Mouse (Mus musculus): Measurements from ENCODE around the gene Ptpra. TPM values are rescaled to one million over a fixed set of nuclear protein-coding genes. Genes with fewer than 3 reads are reported as not detected.
"Not testable (repeated sequence)": the region's sequence is repeated elsewhere in the genome, so short reads cannot be mapped to it uniquely, and the experiment has no call there.

Ptpra gene
- polyA plus RNA-seq, 1 experiment from 2014 or later: 60.7 TPM

DNA sequence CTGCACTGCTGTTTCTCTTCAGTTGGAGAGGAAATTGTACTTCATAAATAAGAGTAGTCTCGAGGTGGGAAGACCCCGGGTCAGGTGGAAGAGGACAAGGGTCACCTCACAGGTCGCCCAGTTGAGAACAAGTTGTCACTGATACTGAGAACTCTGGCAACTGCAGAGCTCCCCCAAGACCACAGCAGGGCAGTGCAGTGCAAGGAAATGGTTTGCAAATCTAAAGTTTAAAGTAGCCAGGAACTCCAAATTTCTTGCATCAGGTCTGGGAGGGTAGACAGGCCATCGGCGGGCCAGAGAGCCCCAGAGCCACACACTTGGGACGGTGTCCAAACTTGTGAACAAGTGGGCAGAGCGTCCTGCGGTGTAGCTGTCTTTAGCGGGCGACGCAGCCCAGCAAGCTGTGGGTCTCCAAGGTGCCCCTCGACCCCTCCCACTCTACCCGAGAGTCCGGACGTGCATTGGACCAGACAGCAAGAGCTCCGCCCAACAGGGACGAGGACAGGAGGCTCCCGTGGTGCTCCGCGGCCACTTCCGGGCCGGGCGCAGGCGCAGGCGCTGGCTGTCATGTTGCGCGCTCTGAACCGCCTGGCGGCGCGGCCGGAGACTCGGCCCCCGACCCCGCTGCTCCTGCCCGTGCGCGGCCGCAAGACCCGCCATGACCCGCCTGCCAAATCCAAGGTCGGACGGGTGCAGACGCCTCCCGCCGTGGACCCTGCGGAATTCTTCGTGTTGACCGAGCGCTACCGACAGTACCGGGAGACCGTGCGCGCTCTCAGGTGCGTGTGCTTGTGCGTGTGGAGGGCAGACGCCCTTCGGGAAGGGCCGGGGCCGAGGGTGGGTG is 113.4 kb downstream of the Ptpra start, which contains the start of gene Mrps26:
Mrps26 (plus strand) TSS at position 531 of the 844 bp plus-strand sequence.
- H3K9me3 ChIP-seq (replicated peaks): no peaks in the 10 kb centered on the region
- peak; percentile 99 for ATAC-seq (replicated peaks; ENCODE audit: insufficient number of reproducible peaks, insufficient read depth, low FRiP score, low read depth)

DNA sequence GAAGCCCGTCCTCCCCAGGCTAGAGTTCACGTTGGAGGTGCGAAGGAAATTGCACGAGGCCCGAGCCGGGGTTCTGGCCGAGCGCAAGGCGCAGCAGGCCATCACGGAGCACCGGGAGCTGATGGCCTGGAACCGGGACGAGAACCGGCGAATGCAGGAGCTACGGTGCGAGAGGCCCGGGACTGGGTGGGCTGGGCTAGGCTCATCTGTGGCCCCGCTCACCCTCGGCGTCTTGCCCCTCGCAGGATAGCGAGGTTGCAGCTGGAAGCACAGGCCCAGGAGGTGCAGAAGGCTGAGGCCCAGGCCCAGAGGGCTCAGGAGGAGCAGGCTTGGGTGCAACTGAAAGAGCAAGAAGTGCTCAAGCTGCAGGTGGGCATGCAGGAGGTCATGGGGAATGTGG is 114.0 kb downstream of the Ptpra start:
- ATAC-seq (replicated peaks; ENCODE audit: insufficient number of reproducible peaks, insufficient read depth, low FRiP score, low read depth): peak; percentile 5; the same call in 1 of the 2 replicates
- peak overlapping the region; percentile 93 for H3K4me2 ChIP-seq
- peaks cover 19% of the 10 kb centered on the region for H3K4me1 ChIP-seq (replicated peaks)
- no peaks in the 10 kb centered on the region for H3K9me3 ChIP-seq (replicated peaks)
- H3K27me3 ChIP-seq: no peaks in the 10 kb centered on the region
- H3K36me3 ChIP-seq: peaks cover 8% of the 10 kb centered on the region; the same call in 1 of the 2 replicates
- WGBS: 1% methylated on average over 23 of the region's 23 CpGs
- peak overlapping the region; percentile 97 for H3K4me3 ChIP-seq
- H3K9ac ChIP-seq: peak overlapping the region; percentile 92
- peak overlapping the region; percentile 88 for H3K27ac ChIP-seq

More for the DNA sequence above, 113.4 kb downstream of the Ptpra start, which contains the start of gene Mrps26:
- Histone ChIP-seq H3K4me2 (peak within 1 kb of the TSS; percentile 93), H3K27me3 (no peaks in the 10 kb centered on the region), H3K4me3 (peak within 1 kb of the TSS; percentile 97), H3K36me3 (peaks cover 9% of the 10 kb centered on the region; the same call in 1 of the 2 replicates), H3K4me1 (replicated peaks) (peaks cover 19% of the 10 kb centered on the region), H3K9ac (peak within 1 kb of the TSS; percentile 92), H3K27ac (peak within 1 kb of the TSS; percentile 88)
- WGBS: under 1% methylated on average over 61 of the region's 61 CpGs

DNA sequence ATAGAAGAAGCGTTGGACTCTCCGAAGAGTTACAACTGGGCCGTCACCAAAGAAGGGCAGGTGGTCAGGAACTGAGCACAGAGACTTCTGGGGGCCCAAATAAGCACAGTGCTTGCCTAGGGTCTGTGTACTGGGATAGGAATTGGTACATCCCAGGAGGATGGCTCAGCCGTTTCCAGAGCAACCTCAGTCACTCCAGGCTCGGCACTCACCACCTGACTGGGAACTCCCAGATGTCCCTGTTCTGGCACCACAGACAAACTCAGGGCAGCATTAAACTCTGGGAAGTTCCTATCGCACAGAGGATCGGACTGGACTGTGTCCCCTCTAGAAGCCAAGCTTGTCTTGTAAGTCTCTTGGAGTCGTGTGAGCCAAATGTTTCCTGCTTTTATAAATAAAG is 114.9 kb downstream of the Ptpra start:
- H3K27me3 ChIP-seq: no peaks in the 10 kb centered on the region
- H3K9me3 ChIP-seq (replicated peaks): no peaks in the 10 kb centered on the region
- H3K27ac ChIP-seq: no peak overlapping the region
- no peak overlapping the region for H3K9ac ChIP-seq
- ATAC-seq (replicated peaks; ENCODE audit: insufficient number of reproducible peaks, insufficient read depth, low FRiP score, low read depth): no peak
- peak overlapping the region; percentile 97; the same call in 1 of the 2 replicates for H3K4me3 ChIP-seq
- peaks cover 8% of the 10 kb centered on the region; the same call in 1 of the 2 replicates for H3K36me3 ChIP-seq
- peak overlapping the region; percentile 93 for H3K4me2 ChIP-seq
- WGBS: 83% methylated on average over 8 of the region's 8 CpGs
- peaks cover 19% of the 10 kb centered on the region for H3K4me1 ChIP-seq (replicated peaks)

DNA sequence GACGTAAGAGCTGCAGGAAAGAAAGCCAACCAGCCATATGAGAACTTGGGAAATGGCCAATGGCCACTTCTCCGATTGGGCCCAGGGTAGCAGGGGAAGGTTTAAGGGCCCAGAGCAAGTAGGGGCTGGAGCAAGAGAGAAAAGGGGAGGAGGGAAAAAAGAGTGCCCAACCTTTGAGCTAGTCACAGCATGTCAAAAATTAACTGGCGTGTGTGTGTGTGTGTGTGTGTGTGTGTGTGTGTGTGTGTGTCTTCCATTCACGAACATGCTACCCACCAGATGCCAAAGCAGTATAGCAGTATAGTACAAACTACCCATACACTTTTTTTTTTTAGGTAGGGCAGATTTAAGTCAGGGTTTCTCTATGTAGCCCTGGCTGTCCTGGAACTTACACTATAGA is 118.8 kb downstream of the Ptpra start:
- H3K9me3 ChIP-seq (replicated peaks): no peaks in the 10 kb centered on the region
- no peak overlapping the region for H3K27ac ChIP-seq
- no peak for ATAC-seq (replicated peaks; ENCODE audit: insufficient number of reproducible peaks, insufficient read depth, low FRiP score, low read depth)
- H3K4me2 ChIP-seq: no peak overlapping the region
- H3K9ac ChIP-seq: no peak overlapping the region
- H3K4me3 ChIP-seq: no peak overlapping the region
- peaks cover 12% of the 10 kb centered on the region; the same call in 1 of the 2 replicates for H3K27me3 ChIP-seq
- H3K36me3 ChIP-seq: peaks cover 8% of the 10 kb centered on the region; the same call in 1 of the 2 replicates
- 77% methylated on average over 4 of the region's 4 CpGs for WGBS
- H3K4me1 ChIP-seq (replicated peaks): peaks cover 12% of the 10 kb centered on the region

DNA sequence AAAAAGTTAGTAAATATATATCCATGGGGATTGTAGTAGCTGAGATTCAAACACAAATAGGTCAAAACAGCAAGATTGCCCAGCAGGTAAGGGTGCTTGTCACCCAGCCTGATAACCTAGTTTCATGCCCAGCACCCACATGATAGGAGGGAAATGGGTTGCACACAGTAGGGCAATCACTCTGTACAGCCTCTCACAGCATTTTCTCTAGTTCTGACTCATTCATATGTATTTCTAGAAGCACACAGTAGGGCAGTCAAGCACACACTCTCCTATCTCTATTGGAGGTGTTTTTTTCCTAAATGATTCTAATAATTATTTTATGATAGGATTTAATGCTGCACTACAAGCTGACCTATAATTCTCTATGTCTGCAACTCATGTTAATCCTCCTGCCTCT is 119.8 kb downstream of the Ptpra start:
- H3K4me3 ChIP-seq: no peak overlapping the region
- ATAC-seq (replicated peaks; ENCODE audit: insufficient number of reproducible peaks, insufficient read depth, low FRiP score, low read depth): no peak
- peaks cover 8% of the 10 kb centered on the region; the same call in 1 of the 2 replicates for H3K36me3 ChIP-seq
- H3K4me2 ChIP-seq: no peak overlapping the region
- H3K9ac ChIP-seq: no peak overlapping the region
- no peaks in the 10 kb centered on the region for H3K9me3 ChIP-seq (replicated peaks)
- no peak overlapping the region for H3K27ac ChIP-seq
- peaks cover 16% of the 10 kb centered on the region for H3K27me3 ChIP-seq
- peaks cover 3% of the 10 kb centered on the region for H3K4me1 ChIP-seq (replicated peaks)

DNA sequence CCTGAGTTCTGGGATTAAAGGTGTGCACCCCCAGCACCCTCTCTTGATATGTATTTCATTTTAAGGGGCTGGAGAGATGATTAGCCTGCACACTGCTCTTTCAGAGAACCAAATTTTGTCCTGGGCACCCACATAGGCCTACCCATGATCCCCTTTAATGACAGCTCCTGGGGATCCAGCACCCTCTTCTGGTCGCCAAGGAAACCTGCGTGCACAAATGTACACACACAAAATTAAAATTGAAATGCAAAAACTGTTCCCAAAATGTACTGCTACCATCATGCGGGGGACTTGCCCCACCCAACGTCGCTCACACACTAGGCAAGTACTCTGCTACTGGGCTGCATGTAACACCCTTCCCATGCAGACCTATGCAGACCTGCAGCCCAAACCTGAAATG is 124.9 kb downstream of the Ptpra start:
- Histone ChIP-seq H3K9me3 (replicated peaks) (no peaks in the 10 kb centered on the region), H3K36me3 (no peaks in the 10 kb centered on the region), H3K4me3 (no peak overlapping the region), H3K27ac (no peak overlapping the region), H3K27me3 (peaks cover 66% of the 10 kb centered on the region), H3K4me2 (no peak overlapping the region), H3K4me1 (replicated peaks) (peaks cover 26% of the 10 kb centered on the region), H3K9ac (no peak overlapping the region)
- no peak for ATAC-seq (replicated peaks; ENCODE audit: insufficient number of reproducible peaks, insufficient read depth, low FRiP score, low read depth)
- 81% methylated on average over 5 of the region's 5 CpGs for WGBS

DNA sequence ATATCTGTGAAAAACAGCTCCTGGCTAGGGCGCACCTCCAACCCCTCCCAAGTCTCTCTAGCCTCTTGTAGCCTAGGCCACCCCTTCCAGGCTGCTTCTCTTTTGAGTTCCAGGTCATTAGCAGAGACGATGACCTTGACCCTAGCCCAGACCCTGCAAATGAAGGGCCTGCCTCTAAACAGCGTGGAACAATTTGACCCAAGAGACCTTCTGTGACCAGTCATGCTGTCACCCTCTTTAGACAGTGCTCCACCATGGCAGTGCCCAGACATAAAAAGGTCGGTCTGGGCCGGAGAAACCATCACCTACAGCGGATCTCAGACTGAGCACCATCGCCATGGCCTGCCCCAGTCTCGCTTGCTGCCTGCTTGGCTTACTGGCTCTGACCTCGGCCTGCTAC is 125.8 kb downstream of the Ptpra start, which contains the start of gene Oxt:
Oxt (plus strand) TSS at position 301 of the 400 bp plus-strand sequence.
- peak within 1 kb of the TSS; percentile 73 for H3K4me2 ChIP-seq
- H3K27ac ChIP-seq: no peak within 1 kb of the TSS
- H3K36me3 ChIP-seq: no peaks in the 10 kb centered on the region
- H3K9me3 ChIP-seq (replicated peaks): no peaks in the 10 kb centered on the region
- peak within 1 kb of the TSS; percentile 46 for H3K4me3 ChIP-seq
- H3K27me3 ChIP-seq: peaks cover 75% of the 10 kb centered on the region
- peak within 1 kb of the TSS; percentile 17; the same call in 1 of the 2 replicates for H3K9ac ChIP-seq
- 52% methylated on average over 9 of the region's 9 CpGs for WGBS
- H3K4me1 ChIP-seq (replicated peaks): peaks cover 35% of the 10 kb centered on the region
- ATAC-seq (replicated peaks; ENCODE audit: insufficient number of reproducible peaks, insufficient read depth, low FRiP score, low read depth): no peak

DNA sequence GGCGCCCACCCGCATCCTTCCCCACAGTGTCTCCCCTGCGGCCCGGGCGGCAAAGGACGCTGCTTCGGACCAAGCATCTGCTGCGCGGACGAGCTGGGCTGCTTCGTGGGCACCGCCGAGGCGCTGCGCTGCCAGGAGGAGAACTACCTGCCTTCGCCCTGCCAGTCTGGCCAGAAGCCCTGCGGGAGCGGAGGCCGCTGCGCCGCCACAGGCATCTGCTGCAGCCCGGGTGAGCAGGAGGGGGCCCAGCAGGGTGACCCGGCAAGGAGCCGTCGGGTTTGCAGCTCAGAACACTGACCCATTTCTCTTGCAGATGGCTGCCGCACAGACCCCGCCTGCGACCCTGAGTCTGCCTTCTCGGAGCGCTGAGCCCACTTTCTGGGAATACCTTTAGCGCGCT is 126.5 kb downstream of the Ptpra start:
- peak overlapping the region; percentile 46 for H3K4me3 ChIP-seq
- ATAC-seq (replicated peaks; ENCODE audit: insufficient number of reproducible peaks, insufficient read depth, low FRiP score, low read depth); H3K36me3 ChIP-seq; H3K27ac ChIP-seq; H3K9me3 ChIP-seq (replicated peaks): not testable (repeated sequence)
- peak overlapping the region; percentile 17; the same call in 1 of the 2 replicates for H3K9ac ChIP-seq
- peaks cover 82% of the 10 kb centered on the region for H3K27me3 ChIP-seq
- WGBS: 4% methylated on average over 32 of the region's 32 CpGs
- H3K4me2 ChIP-seq: peak overlapping the region; percentile 73
- peaks cover 39% of the 10 kb centered on the region for H3K4me1 ChIP-seq (replicated peaks)

DNA sequence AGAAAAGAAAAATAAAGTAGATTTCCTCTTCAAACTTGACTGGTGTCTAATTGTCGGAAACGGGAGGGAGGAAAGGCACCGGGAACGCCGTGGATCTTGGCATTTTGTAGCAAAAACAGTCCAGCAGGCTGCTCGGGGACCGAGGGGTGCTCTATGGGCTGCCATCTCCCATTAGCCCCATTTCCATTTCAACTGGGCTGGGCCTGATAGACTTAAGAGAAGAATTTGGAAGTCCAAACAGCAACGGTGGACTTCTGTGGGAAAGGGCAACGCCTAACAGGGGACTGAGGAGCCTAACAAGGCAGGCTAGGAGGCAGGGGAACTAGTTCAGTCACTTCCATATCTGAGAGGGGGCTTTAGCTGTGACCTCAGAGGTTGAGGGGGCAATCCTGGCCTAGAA is 126.9 kb downstream of the Ptpra start:
- no peak overlapping the region for H3K27ac ChIP-seq
- no peaks in the 10 kb centered on the region for H3K36me3 ChIP-seq
- peak overlapping the region; percentile 46 for H3K4me3 ChIP-seq
- peaks cover 86% of the 10 kb centered on the region for H3K27me3 ChIP-seq
- H3K9me3 ChIP-seq (replicated peaks): no peaks in the 10 kb centered on the region
- ATAC-seq (replicated peaks; ENCODE audit: insufficient number of reproducible peaks, insufficient read depth, low FRiP score, low read depth): no peak
- peak overlapping the region; percentile 73 for H3K4me2 ChIP-seq
- WGBS: 13% methylated on average over 9 of the region's 9 CpGs
- H3K4me1 ChIP-seq (replicated peaks): peaks cover 39% of the 10 kb centered on the region
- 0 out of 2 replicates have a peak overlapping the region, but pooled peaks have one; percentile 17 for H3K9ac ChIP-seq

DNA sequence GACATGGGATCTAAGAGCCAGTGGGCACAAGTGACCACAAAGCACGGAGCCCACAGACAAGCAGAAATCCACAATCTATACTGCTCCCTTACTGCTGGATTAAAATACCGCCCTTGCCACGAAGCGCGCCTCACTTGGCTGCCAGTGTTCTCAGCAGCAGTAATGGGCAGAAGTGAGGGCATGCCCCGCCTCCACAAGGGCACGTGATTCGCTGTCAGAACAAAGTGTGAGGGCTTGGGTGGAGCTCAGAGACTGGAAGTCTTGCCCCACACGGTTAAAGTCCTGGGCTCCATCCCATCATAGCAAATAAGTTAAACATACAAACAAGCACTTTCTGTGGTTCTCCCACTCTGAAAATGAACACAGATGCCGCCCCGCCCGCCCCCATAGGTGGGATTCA is 127.6 kb downstream of the Ptpra start:
- no peak for ATAC-seq (replicated peaks; ENCODE audit: insufficient number of reproducible peaks, insufficient read depth, low FRiP score, low read depth)

DNA sequence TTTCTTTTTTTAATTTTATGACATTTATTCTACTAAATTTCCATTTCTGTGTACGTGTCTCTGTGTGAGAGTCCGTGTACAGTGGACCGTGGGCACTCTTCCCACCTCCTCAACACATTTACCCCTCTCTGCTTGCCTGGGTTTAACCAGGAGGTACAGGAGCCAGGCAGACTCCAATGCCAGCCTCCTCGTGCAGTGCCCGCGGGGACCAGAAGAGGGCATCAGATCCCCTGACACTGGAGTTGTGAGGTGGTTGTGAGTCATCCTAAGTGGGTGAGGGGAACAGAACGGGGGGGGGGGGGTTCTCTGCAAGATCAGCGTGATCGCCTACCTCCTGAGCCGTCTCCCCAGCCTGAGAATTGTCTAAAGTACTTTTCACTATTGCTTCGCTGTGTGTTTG is 128.1 kb downstream of the Ptpra start:
- Histone ChIP-seq H3K4me2 (no peak overlapping the region), H3K9me3 (replicated peaks) (no peaks in the 10 kb centered on the region), H3K27ac (no peak overlapping the region), H3K27me3 (peaks cover 94% of the 10 kb centered on the region), H3K4me3 (no peak overlapping the region), H3K4me1 (replicated peaks) (peaks cover 43% of the 10 kb centered on the region), H3K9ac (no peak overlapping the region), H3K36me3 (no peaks in the 10 kb centered on the region)
- 14% methylated on average over 11 of the region's 11 CpGs for WGBS
- no peak for ATAC-seq (replicated peaks; ENCODE audit: insufficient number of reproducible peaks, insufficient read depth, low FRiP score, low read depth)

More for the DNA sequence above, 127.6 kb downstream of the Ptpra start:
- H3K4me3 ChIP-seq: no peak overlapping the region
- H3K4me1 ChIP-seq (replicated peaks): peaks cover 43% of the 10 kb centered on the region
- WGBS: 6% methylated on average over 12 of the region's 12 CpGs
- H3K27me3 ChIP-seq: peaks cover 89% of the 10 kb centered on the region
- no peaks in the 10 kb centered on the region for H3K36me3 ChIP-seq
- no peak overlapping the region for H3K27ac ChIP-seq
- peak overlapping the region; percentile 73; the same call in 1 of the 2 replicates for H3K4me2 ChIP-seq
- no peaks in the 10 kb centered on the region for H3K9me3 ChIP-seq (replicated peaks)
- H3K9ac ChIP-seq: no peak overlapping the region
